Mouse (Mus musculus): Measurements from ENCODE around the gene Garem2. TPM values are rescaled to one million over a fixed set of nuclear protein-coding genes. Genes with fewer than 3 reads are reported as not detected.

Garem2 gene
- 0.05 and 0.06 TPM in 2 replicates for polyA plus RNA-seq (2012; rRNA removed; ENCODE audit: low replicate concordance)

DNA sequence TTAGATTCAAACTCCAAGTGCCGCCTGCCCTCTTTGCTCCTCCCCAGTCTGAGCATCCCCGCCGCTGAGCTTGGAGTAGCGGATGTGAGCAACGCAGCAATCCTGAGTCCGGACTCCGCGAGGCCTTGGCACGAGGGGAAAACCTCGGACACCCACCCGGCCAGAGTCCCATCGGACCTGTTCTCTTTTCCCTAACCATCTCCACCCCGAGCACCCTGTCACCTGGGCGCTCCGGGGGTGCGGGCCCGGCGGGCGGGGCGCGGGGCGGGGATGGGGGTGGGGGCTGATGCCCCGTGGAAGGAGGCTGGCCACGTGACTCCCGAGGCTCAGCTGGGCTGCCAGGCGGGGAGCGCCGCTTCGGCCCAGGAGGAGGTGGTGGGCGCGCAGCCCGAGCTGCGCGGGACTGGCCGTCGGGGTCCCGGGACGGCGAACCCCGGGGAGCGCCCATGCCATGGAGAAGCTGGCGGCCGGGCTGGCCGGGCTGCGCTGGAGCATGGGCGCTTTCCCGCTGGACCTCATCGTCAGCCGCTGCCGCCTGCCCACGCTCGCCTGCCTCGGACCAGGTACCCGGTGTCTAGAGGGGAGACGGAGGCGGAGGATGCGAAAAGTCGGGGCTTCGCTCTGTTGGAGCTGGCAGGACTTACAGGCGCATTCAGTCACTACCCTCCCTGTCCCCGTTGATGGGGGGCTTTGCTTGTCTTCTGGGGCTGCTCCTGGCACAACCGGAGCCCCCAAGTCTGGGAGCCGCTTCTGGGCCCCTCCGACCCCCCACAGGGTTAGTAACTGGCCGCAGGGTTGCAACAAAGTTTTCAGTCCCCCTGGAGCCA is at the start of gene Garem2:
Garem2 (plus strand) TSS at position 321 of the 827 bp plus-strand sequence.

DNA sequence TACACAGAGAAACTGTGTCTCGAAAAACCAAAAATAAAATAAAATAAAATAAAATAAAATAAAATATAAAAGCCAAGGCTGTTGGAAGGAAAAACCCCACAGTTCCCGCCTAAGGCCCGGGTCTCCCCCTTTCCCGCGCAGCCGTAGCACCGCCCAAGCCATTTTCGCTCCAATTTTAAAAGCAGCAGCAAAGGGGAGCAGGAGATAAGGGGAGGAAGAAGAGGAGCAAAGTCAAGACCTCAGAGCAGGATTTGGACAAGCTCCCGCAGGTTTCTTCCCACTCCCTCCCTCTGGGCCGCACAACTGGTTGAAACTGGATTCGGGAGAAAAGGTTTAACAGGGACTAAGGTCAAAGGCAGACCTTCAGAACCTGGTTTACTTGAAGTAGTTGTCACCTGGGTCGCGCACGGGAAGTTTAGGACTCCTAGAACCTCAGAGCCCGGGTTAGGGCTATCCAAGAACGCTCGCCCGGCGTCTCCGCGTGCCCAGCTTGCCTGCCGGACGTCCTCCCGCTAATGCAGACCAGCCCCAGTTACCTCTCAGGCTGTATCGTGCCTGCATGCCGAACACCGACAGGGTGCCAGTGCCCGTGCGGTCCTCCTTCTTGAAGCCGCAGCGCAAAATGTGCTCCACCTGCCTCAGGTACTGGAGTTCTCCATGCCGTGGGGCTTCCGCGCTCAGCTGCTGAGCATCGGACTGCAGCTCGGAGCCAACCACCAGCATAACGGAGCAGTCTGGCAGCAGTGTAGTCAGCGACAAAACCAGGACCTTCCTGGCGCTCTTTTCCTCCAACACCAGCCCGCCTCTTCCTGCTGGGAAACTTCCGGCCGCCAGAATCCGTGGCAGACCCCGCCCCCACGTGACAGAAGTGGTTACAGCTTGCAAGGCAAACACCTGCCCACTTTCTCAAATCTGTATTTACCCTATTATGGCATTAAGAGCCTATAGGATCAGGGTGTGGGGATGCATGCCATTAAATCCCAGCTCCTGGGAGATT is 31.8 kb upstream of the Garem2 start, which contains the start of gene Tyms:
Tyms (minus strand) TSS at position 793 of the 997 bp plus-strand sequence.

DNA sequence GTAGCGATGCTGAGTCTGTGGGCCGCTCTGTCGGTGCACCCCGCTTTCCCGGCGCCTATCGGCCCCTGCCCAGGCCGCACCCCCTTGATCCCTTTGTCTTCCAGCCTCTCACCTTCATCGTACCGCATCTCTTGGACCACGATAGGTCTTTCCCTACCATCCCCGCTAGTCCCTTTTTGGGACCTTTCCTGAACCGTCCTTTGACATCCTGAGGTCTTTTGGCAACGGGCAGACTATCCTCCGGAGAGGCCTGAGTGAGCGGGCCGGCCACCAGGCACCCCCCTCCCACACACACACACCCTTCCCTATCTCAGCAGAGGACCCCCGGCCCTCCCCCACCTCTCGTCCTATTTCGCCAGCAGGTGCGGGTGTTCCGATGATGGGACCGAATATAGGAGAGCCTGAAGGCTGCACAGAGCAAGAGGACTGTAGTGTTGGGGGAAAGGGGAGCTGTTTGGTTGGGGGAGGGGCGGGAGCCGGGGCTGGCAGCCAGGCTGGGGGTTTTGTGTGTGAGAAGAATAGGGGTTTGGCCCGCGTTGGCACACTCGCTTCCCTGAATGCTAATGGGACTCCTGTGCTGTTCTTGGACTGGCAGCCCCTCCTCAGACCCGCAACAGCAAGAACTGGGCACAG is 823 bp downstream of the Garem2 start, which contains the start of gene 3110082J24Rik:
3110082J24Rik (minus strand) TSS at position 419 of the 633 bp plus-strand sequence.

DNA sequence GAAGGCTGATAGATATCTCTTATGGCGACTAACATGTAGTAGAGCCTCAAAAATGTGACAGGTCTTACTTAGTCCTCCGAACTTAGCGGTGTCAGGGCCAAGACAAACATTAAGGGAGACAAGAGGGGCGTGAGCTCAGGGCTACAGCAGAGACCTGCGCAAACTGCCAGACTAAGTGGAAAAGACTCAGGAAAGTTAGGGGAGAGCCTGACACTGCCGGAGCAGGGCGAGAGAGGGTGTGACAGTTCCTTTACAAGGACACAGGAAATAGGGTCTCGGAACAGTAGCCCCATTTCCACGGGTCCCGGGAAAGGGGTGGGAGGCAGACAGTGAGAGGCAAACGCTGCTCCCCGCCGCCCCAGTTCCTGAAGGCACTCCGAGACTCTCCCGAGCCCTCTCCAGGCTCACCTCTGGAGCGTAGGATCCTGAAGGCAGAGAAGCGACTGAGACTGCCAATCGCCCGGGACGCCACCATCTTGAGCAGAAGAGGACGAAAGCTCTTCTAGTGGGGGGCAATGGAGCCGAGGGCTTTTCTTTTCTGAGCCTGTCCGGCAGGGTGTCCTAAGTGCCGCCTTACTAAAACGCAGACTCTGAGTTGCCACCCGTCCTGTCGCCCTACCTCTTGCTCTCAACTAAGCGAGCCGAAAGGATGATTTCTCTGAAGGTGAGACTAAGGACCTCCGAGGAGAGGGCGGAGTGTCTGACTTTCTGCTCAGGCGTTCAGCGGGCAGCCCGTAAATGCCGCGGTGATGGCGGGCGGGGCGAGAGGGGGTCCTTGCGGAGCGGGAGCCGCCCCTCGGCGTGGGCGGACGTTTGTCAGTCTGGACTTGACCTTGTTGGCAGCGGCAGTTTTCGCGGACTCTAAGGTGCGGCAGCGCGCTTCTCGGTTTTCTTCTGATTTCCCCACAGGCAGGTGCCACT is 49.8 kb downstream of the Garem2 start, which contains the start of the genes Hadha and Hadhb:
Hadha (minus strand) TSS at position 689 of the 921 bp plus-strand sequence.
Hadhb (plus strand) TSS at position 775 of the 921 bp plus-strand sequence.

Other genes starting within 250 kb of the Garem2 start
- 0.09 TPM in 1 of 2 replicates, not detected in the other for gene Il6, start 92.0 kb upstream of the Garem2 start, polyA plus RNA-seq (2012; rRNA removed; ENCODE audit: low replicate concordance)
- gene Tyms, start 31.5 kb upstream of the Garem2 start, polyA plus RNA-seq (2012; rRNA removed; ENCODE audit: low replicate concordance): 15.2 and 16.6 TPM in 2 replicates
- gene 3110082J24Rik, start 925 bp downstream of the Garem2 start, polyA plus RNA-seq (2012; rRNA removed; ENCODE audit: low replicate concordance): not detected in 2 replicates
- gene Hadha, start 50.0 kb downstream of the Garem2 start, polyA plus RNA-seq (2012; rRNA removed; ENCODE audit: low replicate concordance): 76.5 and 139 TPM in 2 replicates
- 150 and 338 TPM in 2 replicates for gene Hadhb, start 50.1 kb downstream of the Garem2 start, polyA plus RNA-seq (2012; rRNA removed; ENCODE audit: low replicate concordance)
- gene Adgrf3, start 100.6 kb downstream of the Garem2 start, polyA plus RNA-seq (2012; rRNA removed; ENCODE audit: low replicate concordance): 0.06 and 0.08 TPM in 2 replicates
- gene Selenoi, start 127.4 kb downstream of the Garem2 start, polyA plus RNA-seq (2012; rRNA removed; ENCODE audit: low replicate concordance): 21.5 and 29.9 TPM in 2 replicates
- 0.05 and 0.07 TPM in 2 replicates for gene Drc1, start 176.2 kb downstream of the Garem2 start, polyA plus RNA-seq (2012; rRNA removed; ENCODE audit: low replicate concordance)

All from mammary gland, adult 2 months (tissue).